Mouse (Mus musculus) embryonic facial prominence, embryonic 11.5 days (tissue): ENCODE results near the gene Macrod2. TPM values are rescaled to one million over a fixed set of nuclear protein-coding genes. Genes with fewer than 3 reads are reported as not detected.

Source experiments
- ATAC-seq: fragments of 200-750 bp; cut with Nextera tagmentation; replicated peaks from 2 replicates; pipeline ENCODE4 v1.8.0; 2017; ENCODE audit warnings: low read depth; ENCODE audit not compliant: insufficient number of reproducible peaks, low FRiP score, low TSS enrichment
- DNase-seq: peaks from one replicate; pipeline ENCODE4 v3.0.0-alpha.2; 2015; ENCODE audit warnings: low spot score
- H3K27ac ChIP-seq: fragments of 300-500 bp; sonication (generic); replicated peaks from 2 replicates; pipeline ENCODE4 v1.5.1; 2014; ENCODE audit warnings: mild to moderate bottlenecking, low read depth, low read length, control low read depth
- H3K27me3 ChIP-seq: fragments of 300-500 bp; sonication (generic); 2 replicates; pipeline ENCODE4 v1.6.1; 2014; ENCODE audit warnings: mild to moderate bottlenecking, low read length, moderate library complexity, mixed read lengths; ENCODE audit not compliant: control insufficient read depth, insufficient read depth
- H3K36me3 ChIP-seq: fragments of 300-500 bp; sonication (generic); replicated peaks from 2 replicates; pipeline ENCODE4 v1.6.1; 2014; ENCODE audit warnings: low read depth, mild to moderate bottlenecking, low read length, moderate library complexity, mixed read lengths; ENCODE audit not compliant: control insufficient read depth, insufficient read depth
- H3K4me1 ChIP-seq: fragments of 300-500 bp; sonication (generic); 2 replicates; pipeline ENCODE4 v1.6.1; 2014; ENCODE audit warnings: low read length, mixed read lengths; ENCODE audit not compliant: control insufficient read depth, insufficient read depth
- H3K4me2 ChIP-seq: fragments of 300-500 bp; sonication (generic); 2 replicates; pipeline ENCODE4 v1.6.1; 2014; ENCODE audit warnings: low read depth, mild to moderate bottlenecking, control low read depth, low read length, moderate library complexity
- H3K4me3 ChIP-seq: fragments of 300-500 bp; sonication (generic); 2 replicates; pipeline ENCODE4 v1.5.1; 2014; ENCODE audit warnings: low read depth, low read length, control low read depth
- H3K9ac ChIP-seq: fragments of 300-500 bp; sonication (generic); replicated peaks from 2 replicates; pipeline ENCODE4 v1.6.1; 2014; ENCODE audit warnings: mild to moderate bottlenecking, control low read depth, low read length
- H3K9me3 ChIP-seq: fragments of 300-500 bp; sonication (generic); replicated peaks from 2 replicates; pipeline ENCODE4 v1.6.1; 2016; ENCODE audit warnings: mild to moderate bottlenecking, low read length, inconsistent platforms, mixed read lengths; ENCODE audit not compliant: control insufficient read depth
- WGBS: fragments of 180-500 bp; shearing (Covaris S2); extraction: QIAGEN DNeasy Blood & Tissue Kit; methylation state at CpG from one replicate; pipeline ENCODE4 v1.1.7; 2014; 5-methylcytosine and 5-hydroxymethylcytosine counted together
- polyA plus RNA-seq: library from polyadenylated mRNA; unstranded; fragments of >200 nt; fragmentation: Nextera tagmentation; extraction: Ambion mirVana; gene quantifications from 2 replicates; pipeline ENCODE4 v1.2.1, GENCODE M21; 2014

Gene Macrod2
- polyA plus RNA-seq, 1 experiment from 2014 or later = 33.8 TPM

DNA sequence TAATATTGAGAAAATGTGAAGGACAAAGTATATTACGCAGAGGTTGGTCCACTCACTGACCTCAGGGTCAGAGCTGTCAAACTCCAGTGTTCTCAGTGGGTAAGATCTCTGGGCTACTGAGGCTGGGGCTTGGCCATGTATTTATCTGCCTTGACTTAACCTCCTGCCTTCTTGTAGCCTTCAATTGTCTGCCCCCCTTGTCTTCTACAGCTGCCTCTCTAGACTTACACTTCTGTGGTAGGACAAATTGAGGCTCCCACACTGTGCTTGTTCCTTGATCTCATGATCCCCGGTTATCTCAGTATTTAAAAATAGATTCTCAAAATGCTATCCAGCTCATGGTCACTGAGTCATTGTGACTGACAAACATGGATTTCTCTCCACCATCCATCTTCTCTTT is 53.5 kb downstream of the Macrod2 start:
- ATAC-seq (no peak), DNase-seq (no peak)
- H3K9me3 ChIP-seq = no peaks in the 10 kb centered on the region
- H3K4me3 ChIP-seq = no peak overlapping the region
- H3K27me3 ChIP-seq = no peaks in the 10 kb centered on the region
- no peaks in the 10 kb centered on the region for H3K4me1 ChIP-seq
- 77% methylated on average over 2 of the region's 2 CpGs for WGBS
- H3K36me3 ChIP-seq = no peaks in the 10 kb centered on the region
- H3K27ac ChIP-seq = no peak overlapping the region
- no peak overlapping the region for H3K9ac ChIP-seq
- H3K4me2 ChIP-seq = no peak overlapping the region

DNA sequence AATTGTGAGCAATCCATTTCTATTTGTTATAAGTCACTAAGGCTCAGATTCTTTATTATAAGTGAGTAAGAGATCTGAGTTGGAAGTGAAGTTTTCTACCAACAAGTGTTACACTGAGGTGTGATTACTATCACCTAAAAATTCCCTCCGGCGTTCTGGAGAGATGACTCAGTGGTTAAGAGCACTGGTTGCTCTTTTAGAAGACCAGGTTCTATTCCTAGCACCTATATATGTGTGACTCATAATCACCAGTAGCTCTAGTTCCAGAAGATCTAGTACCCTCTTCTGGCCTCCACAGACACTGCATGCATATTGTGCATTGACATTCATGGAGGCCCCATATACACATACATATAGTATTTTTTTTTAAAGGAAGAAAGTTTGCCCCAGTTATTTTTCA is 80.7 kb downstream of the Macrod2 start:
- Histone ChIP-seq H3K9ac (no peak overlapping the region), H3K27me3 (no peaks in the 10 kb centered on the region), H3K4me1 (no peaks in the 10 kb centered on the region), H3K27ac (no peak overlapping the region), H3K36me3 (no peaks in the 10 kb centered on the region), H3K4me3 (no peak overlapping the region), H3K9me3 (no peaks in the 10 kb centered on the region), H3K4me2 (no peak overlapping the region)
- DNase-seq = no peak
- 89% methylated on average over 2 of the region's 2 CpGs for WGBS
- ATAC-seq = no peak

GRCm38 (mm10) chr2:140476891-140477290 is 81.8 kb downstream of the Macrod2 start:
- DNase-seq (no peak), ATAC-seq (no peak)
- Histone ChIP-seq H3K9me3 (no peaks in the 10 kb centered on the region), H3K36me3 (no peaks in the 10 kb centered on the region), H3K27me3 (no peaks in the 10 kb centered on the region), H3K4me3 (no peak overlapping the region), H3K4me1 (no peaks in the 10 kb centered on the region), H3K9ac (no peak overlapping the region), H3K27ac (no peak overlapping the region), H3K4me2 (no peak overlapping the region)
- WGBS = 79% methylated on average over 4 of the region's 4 CpGs

GRCm38 (mm10) chr2:140482604-140483003 is 87.5 kb downstream of the Macrod2 start:
- H3K9me3 ChIP-seq = no peaks in the 10 kb centered on the region
- ATAC-seq (no peak), DNase-seq (no peak)
- no peak overlapping the region for H3K4me2 ChIP-seq
- H3K9ac ChIP-seq = no peak overlapping the region
- no peaks in the 10 kb centered on the region for H3K36me3 ChIP-seq
- H3K27ac ChIP-seq = no peak overlapping the region
- 68% methylated on average over 2 of the region's 2 CpGs for WGBS
- no peaks in the 10 kb centered on the region for H3K27me3 ChIP-seq
- H3K4me1 ChIP-seq = no peaks in the 10 kb centered on the region
- H3K4me3 ChIP-seq = no peak overlapping the region

DNA sequence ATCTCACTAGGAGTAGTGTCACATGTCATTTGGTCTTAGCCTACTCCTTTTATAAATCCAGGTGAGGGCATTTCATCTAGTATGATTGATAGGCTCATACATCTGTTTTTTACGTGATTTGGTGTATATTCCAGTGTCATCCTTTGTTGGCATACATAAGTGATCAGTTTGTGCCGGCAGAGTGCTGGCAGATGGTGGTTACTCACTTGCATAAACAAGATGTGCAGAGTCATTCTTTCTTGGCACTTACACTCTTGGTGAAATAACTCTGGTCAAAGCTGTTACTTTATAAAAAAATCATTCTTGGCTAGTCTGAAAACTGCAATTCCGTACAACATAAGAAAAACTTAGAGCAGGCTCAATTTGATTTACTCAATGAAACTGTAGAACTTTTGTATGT is 102.6 kb downstream of the Macrod2 start:
- DNase-seq (no peak), ATAC-seq (no peak)
- Histone ChIP-seq H3K4me2 (no peak overlapping the region), H3K9me3 (no peaks in the 10 kb centered on the region), H3K4me3 (no peak overlapping the region), H3K27me3 (no peaks in the 10 kb centered on the region), H3K4me1 (no peaks in the 10 kb centered on the region), H3K9ac (no peak overlapping the region), H3K27ac (no peak overlapping the region), H3K36me3 (no peaks in the 10 kb centered on the region)
- WGBS = 85% methylated on average over 3 of the region's 3 CpGs

DNA sequence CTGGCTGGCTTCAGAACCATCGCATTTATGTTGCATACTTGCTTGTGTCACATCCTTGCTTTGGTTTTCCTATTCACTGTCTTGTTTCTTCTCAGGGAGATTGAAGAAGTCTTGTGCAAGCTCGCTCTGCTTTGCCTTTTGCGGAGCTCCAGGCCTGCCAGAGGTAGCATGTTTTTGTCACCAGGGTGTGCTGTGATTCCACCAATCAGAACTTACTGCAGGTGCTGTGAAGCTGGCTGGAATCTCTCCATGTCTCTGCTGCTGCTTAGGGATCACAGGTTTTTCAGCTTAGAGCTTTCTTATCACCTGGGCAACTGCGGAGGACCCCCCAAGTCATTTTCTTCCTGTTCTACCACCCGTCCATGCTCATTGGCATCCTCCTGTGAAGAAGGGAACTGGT is 105.8 kb downstream of the Macrod2 start:
- Histone ChIP-seq H3K9me3 (no peaks in the 10 kb centered on the region), H3K4me3 (no peak overlapping the region), H3K4me1 (no peaks in the 10 kb centered on the region), H3K9ac (no peak overlapping the region), H3K4me2 (no peak overlapping the region), H3K36me3 (no peaks in the 10 kb centered on the region), H3K27ac (no peak overlapping the region), H3K27me3 (no peaks in the 10 kb centered on the region)
- 30% methylated on average over 5 of the region's 5 CpGs for WGBS
- ATAC-seq (no peak), DNase-seq (peak; percentile 71)

GRCm38 (mm10) chr2:140521472-140521871 is 126.4 kb downstream of the Macrod2 start:
- no peak overlapping the region for H3K4me2 ChIP-seq
- DNase-seq (no peak), ATAC-seq (no peak)
- H3K4me1 ChIP-seq = no peaks in the 10 kb centered on the region
- H3K36me3 ChIP-seq = no peaks in the 10 kb centered on the region
- no peak overlapping the region for H3K9ac ChIP-seq
- H3K27me3 ChIP-seq = no peaks in the 10 kb centered on the region
- H3K9me3 ChIP-seq = no peaks in the 10 kb centered on the region
- no peak overlapping the region for H3K27ac ChIP-seq
- no peak overlapping the region for H3K4me3 ChIP-seq
- 95% methylated on average over 2 of the region's 2 CpGs for whole genome bisulfite sequencing

DNA sequence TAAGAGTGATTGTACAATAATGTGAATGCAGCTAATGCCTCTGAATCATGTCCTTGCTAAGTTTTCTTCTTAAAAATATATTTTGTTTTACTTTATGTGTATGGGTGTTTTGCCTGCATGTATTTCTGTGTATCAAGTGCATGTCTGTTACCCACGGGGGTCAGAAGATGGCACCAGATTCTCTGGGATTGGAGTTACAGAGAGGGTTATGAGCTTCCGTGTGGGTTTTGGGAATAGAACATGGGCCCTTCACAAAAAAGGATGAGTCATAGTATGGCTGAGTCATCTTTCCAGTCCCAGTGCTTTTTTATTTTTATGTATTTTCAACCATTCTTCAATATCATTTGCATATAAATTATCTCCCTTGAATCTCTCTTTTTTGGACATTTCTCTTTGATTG is 135.1 kb downstream of the Macrod2 start:
- H3K9ac ChIP-seq = no peak overlapping the region
- no peak overlapping the region for H3K4me2 ChIP-seq
- WGBS = 76% methylated on average over 2 of the region's 2 CpGs
- no peaks in the 10 kb centered on the region for H3K4me1 ChIP-seq
- H3K9me3 ChIP-seq = no peaks in the 10 kb centered on the region
- DNase-seq = no peak
- no peak for ATAC-seq
- H3K27me3 ChIP-seq = no peaks in the 10 kb centered on the region
- H3K27ac ChIP-seq = no peak overlapping the region
- H3K4me3 ChIP-seq = no peak overlapping the region
- H3K36me3 ChIP-seq = no peaks in the 10 kb centered on the region
